Mouse (Mus musculus) midbrain, embryonic 16.5 days (tissue): Measurements from ENCODE around the gene Batf. TPM values are rescaled to one million over a fixed set of nuclear protein-coding genes. Genes with fewer than 3 reads are reported as not detected.
"Not testable (repeated sequence)": the region's sequence is repeated elsewhere in the genome, so short reads cannot be mapped to it uniquely, and the experiment has no call there.

ENCODE experiments used
- ATAC-seq: fragments of 200-750 bp; cut with Nextera tagmentation; 2 replicates; pipeline ENCODE4 v1.8.0; 2017; ENCODE audit warnings: moderate TSS enrichment
- H3K27ac ChIP-seq: fragments of 300-500 bp; sonication (generic); 2 replicates; pipeline ENCODE4 v1.5.1; 2014; ENCODE audit warnings: mild to moderate bottlenecking, low read length, mixed read lengths
- H3K27me3 ChIP-seq: fragments of 300-500 bp; sonication (generic); 2 replicates; pipeline ENCODE4 v1.6.1; 2014; ENCODE audit warnings: low read depth, low read length, mixed read lengths; ENCODE audit not compliant: control insufficient read depth, insufficient read depth
- H3K36me3 ChIP-seq: fragments of 300-500 bp; sonication (generic); 2 replicates; pipeline ENCODE4 v1.6.1; 2014; ENCODE audit warnings: mild to moderate bottlenecking, low read length, moderate library complexity, mixed read lengths; ENCODE audit not compliant: control insufficient read depth, insufficient read depth
- H3K4me1 ChIP-seq: fragments of 300-500 bp; sonication (generic); 2 replicates; pipeline ENCODE4 v1.6.1; 2014; ENCODE audit warnings: mild to moderate bottlenecking, low read length, mixed read lengths; ENCODE audit not compliant: control insufficient read depth, insufficient read depth
- H3K4me2 ChIP-seq: fragments of 300-500 bp; sonication (generic); 2 replicates; pipeline ENCODE4 v1.6.1; 2014; ENCODE audit warnings: mild to moderate bottlenecking, low read length, mixed read lengths
- H3K4me3 ChIP-seq: fragments of 300-500 bp; sonication (generic); 2 replicates; pipeline ENCODE4 v1.5.1; 2014; ENCODE audit warnings: low read depth, mild to moderate bottlenecking, low read length, moderate library complexity, mixed read lengths
- H3K9ac ChIP-seq: fragments of 300-500 bp; sonication (generic); 2 replicates; pipeline ENCODE4 v1.6.1; 2014; ENCODE audit warnings: low read depth, low read length, mixed read lengths
- H3K9me3 ChIP-seq: fragments of 300-500 bp; sonication (generic); replicated peaks from 2 replicates; pipeline ENCODE4 v1.6.1; 2014; ENCODE audit warnings: mild to moderate bottlenecking, low read length, mixed read lengths; ENCODE audit not compliant: control insufficient read depth, poor library complexity, severe bottlenecking
- WGBS: fragments of 180-500 bp; shearing (Covaris S2); extraction: QIAGEN DNeasy Blood & Tissue Kit; methylation state at CpG from one replicate; pipeline ENCODE4 v1.1.7; 2014; 5-methylcytosine and 5-hydroxymethylcytosine counted together
- polyA plus RNA-seq: library from polyadenylated mRNA; unstranded; fragments of >200 nt; fragmentation: Nextera tagmentation; extraction: Ambion mirVana; gene quantifications from 2 replicates; pipeline ENCODE4 v1.2.1, GENCODE M21; 2015

Gene Batf
- polyA plus RNA-seq, 1 experiment from 2014 or later = 0.59 TPM

GRCm38 (mm10) chr12:85647346-85647745 lies 39.1 kb upstream of the Batf start:
- no peak for ATAC-seq
- Histone ChIP-seq H3K27ac (no peak overlapping the region), H3K4me3 (no peak overlapping the region), H3K9ac (no peak overlapping the region), H3K36me3 (no peaks in the 10 kb centered on the region), H3K4me1 (no peaks in the 10 kb centered on the region), H3K4me2 (no peak overlapping the region), H3K27me3 (no peaks in the 10 kb centered on the region), H3K9me3 (no peaks in the 10 kb centered on the region)
- WGBS = 50% methylated on average over 10 of the region's 10 CpGs

GRCm38 (mm10) chr12:85647955-85648354 lies 38.5 kb upstream of the Batf start:
- Histone ChIP-seq H3K27me3 (no peaks in the 10 kb centered on the region), H3K4me2 (no peak overlapping the region), H3K27ac (no peak overlapping the region), H3K4me1 (no peaks in the 10 kb centered on the region), H3K9ac (no peak overlapping the region), H3K36me3 (no peaks in the 10 kb centered on the region), H3K4me3 (no peak overlapping the region), H3K9me3 (no peaks in the 10 kb centered on the region)
- ATAC-seq = no peak
- WGBS = 91% methylated on average over 1 of the region's 1 CpGs

- H3K4me2 ChIP-seq = no peak overlapping the region
- WGBS = 21% methylated on average over 2 of the region's 2 CpGs
- H3K27ac ChIP-seq = no peak overlapping the region
- H3K4me3 ChIP-seq = no peak overlapping the region
- no peak overlapping the region for H3K9ac ChIP-seq
- H3K27me3 ChIP-seq = no peaks in the 10 kb centered on the region
- ATAC-seq = 0 out of 2 replicates have a peak, but pooled peaks have one; percentile 67
- H3K4me1 ChIP-seq = no peaks in the 10 kb centered on the region; the same call in 1 of the 2 replicates
- no peaks in the 10 kb centered on the region for H3K9me3 ChIP-seq
- H3K36me3 ChIP-seq = no peaks in the 10 kb centered on the region
Observed at GRCm38 (mm10) chr12:85659319-85659718, 27.1 kb upstream of the Batf start.

GRCm38 (mm10) chr12:85660855-85661254 lies 25.6 kb upstream of the Batf start:
- Histone ChIP-seq H3K27ac (no peak overlapping the region), H3K4me3 (no peak overlapping the region), H3K9me3 (no peaks in the 10 kb centered on the region), H3K9ac (no peak overlapping the region), H3K4me2 (no peak overlapping the region), H3K36me3 (no peaks in the 10 kb centered on the region), H3K4me1 (no peaks in the 10 kb centered on the region; the same call in 1 of the 2 replicates), H3K27me3 (no peaks in the 10 kb centered on the region)
- ATAC-seq = no peak
- 95% methylated on average over 12 of the region's 12 CpGs for WGBS

- WGBS = 88% methylated on average over 8 of the region's 8 CpGs
Observed at GRCm38 (mm10) chr12:85662232-85662631, 24.2 kb upstream of the Batf start.

GRCm38 (mm10) chr12:85662896-85663295 lies 23.6 kb upstream of the Batf start:
- 9% methylated on average over 9 of the region's 9 CpGs for WGBS
- Histone ChIP-seq H3K9me3 (no peaks in the 10 kb centered on the region), H3K27ac (no peak overlapping the region), H3K27me3 (no peaks in the 10 kb centered on the region), H3K4me1 (no peaks in the 10 kb centered on the region; the same call in 1 of the 2 replicates), H3K36me3 (no peaks in the 10 kb centered on the region), H3K4me3 (no peak overlapping the region), H3K4me2 (peak overlapping the region; percentile 27; the same call in 1 of the 2 replicates), H3K9ac (no peak overlapping the region)
- ATAC-seq = 0 out of 2 replicates have a peak, but pooled peaks have one; percentile 70

More at GRCm38 (mm10) chr12:85662232-85662631, 24.2 kb upstream of the Batf start:
- not testable (repeated sequence) for H3K4me1 ChIP-seq, H3K4me3 ChIP-seq, H3K9ac ChIP-seq, H3K36me3 ChIP-seq, ATAC-seq, H3K27me3 ChIP-seq, H3K9me3 ChIP-seq, H3K27ac ChIP-seq, H3K4me2 ChIP-seq

GRCm38 (mm10) chr12:85666112-85666511 lies 20.4 kb upstream of the Batf start:
- Histone ChIP-seq H3K36me3 (no peaks in the 10 kb centered on the region), H3K4me2 (no peak overlapping the region), H3K27me3 (no peaks in the 10 kb centered on the region), H3K4me1 (no peaks in the 10 kb centered on the region; the same call in 1 of the 2 replicates), H3K4me3 (no peak overlapping the region), H3K9me3 (no peaks in the 10 kb centered on the region), H3K9ac (no peak overlapping the region), H3K27ac (no peak overlapping the region)
- WGBS = 86% methylated on average over 8 of the region's 8 CpGs
- ATAC-seq = no peak

- 92% methylated on average over 7 of the region's 7 CpGs for WGBS
- Histone ChIP-seq H3K27me3 (no peaks in the 10 kb centered on the region), H3K4me2 (no peak overlapping the region), H3K9me3 (no peaks in the 10 kb centered on the region), H3K9ac (no peak overlapping the region), H3K27ac (no peak overlapping the region), H3K36me3 (no peaks in the 10 kb centered on the region), H3K4me3 (no peak overlapping the region), H3K4me1 (no peaks in the 10 kb centered on the region; the same call in 1 of the 2 replicates)
- no peak for ATAC-seq
Observed at GRCm38 (mm10) chr12:85667071-85667470, 19.4 kb upstream of the Batf start.

- H3K4me3 ChIP-seq = no peak overlapping the region
- no peaks in the 10 kb centered on the region for H3K36me3 ChIP-seq
- no peaks in the 10 kb centered on the region for H3K9me3 ChIP-seq
- no peaks in the 10 kb centered on the region for H3K4me1 ChIP-seq
- whole genome bisulfite sequencing = 53% methylated on average over 3 of the region's 3 CpGs
- H3K9ac ChIP-seq = no peak overlapping the region
- no peak for ATAC-seq
- H3K27me3 ChIP-seq = no peaks in the 10 kb centered on the region
- no peak overlapping the region for H3K27ac ChIP-seq
- no peak overlapping the region for H3K4me2 ChIP-seq
Observed at GRCm38 (mm10) chr12:85668696-85669095, 17.8 kb upstream of the Batf start.
